8 mouse cellular contexts compared by ENCODE assay signal in the genomic region with DNA sequence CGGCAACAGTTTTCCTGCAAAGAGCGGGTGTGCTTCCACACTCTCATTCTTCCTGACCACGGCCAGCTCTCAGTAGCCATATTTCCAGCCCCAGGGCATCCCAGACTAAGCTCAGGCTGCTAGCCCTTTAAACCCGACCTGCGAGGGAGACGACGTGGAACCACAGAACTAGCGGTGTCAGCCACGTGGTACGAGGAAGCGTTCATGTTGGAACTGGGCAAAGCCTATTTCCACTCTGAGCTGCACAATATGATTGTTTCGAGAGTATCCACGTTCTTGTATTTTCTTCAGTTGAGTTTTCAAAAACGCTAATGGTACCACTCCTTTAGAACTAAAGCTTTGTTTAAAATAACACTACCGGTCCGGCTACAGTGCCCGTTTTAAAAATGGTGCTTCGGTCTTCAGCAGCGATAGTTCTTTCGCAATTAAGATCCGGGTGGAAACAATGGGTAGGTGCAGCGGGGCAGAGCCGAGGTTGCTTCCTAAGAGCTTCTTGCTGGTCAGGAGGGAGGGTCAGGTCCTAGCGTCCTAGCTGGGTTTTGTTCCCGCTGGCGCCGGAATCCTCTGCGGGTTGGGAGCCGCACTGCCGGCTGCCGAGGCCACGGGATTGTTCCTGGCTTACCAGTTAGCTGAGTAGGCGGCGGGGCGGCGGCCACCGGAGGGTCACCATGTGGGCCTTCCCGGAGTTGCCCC. TPM values are rescaled to one million over a fixed set of nuclear protein-coding genes. Genes with fewer than 3 reads are reported as not detected.
DNase-seq lines count a peak whose midpoint lies in the region; ATAC-seq lines count a peak whose summit lies in the region.

No protein-coding gene starts in this region.

- H3K27ac ChIP-seq in hindbrain, embryonic 10.5 days = peak overlapping the region; percentile 97
- H3K27ac ChIP-seq in lung, embryonic 16.5 days (ENCODE audit: low read length) = peak overlapping the region; percentile 97

- no peaks in the 10 kb centered on the region for H3K27me3 ChIP-seq in hindbrain, embryonic 10.5 days (ENCODE audit: insufficient read depth, poor library complexity, severe bottlenecking)
- H3K27me3 ChIP-seq in lung, embryonic 16.5 days (ENCODE audit: control insufficient read depth, insufficient read depth, low read depth, low read length) = no peaks in the 10 kb centered on the region

- peaks cover 37% of the 10 kb centered on the region for H3K36me3 ChIP-seq in hindbrain, embryonic 10.5 days
- H3K36me3 ChIP-seq in lung, embryonic 16.5 days (ENCODE audit: control insufficient read depth, insufficient read depth, low read length) = peaks cover 8% of the 10 kb centered on the region

- peaks cover 19% of the 10 kb centered on the region for H3K4me1 ChIP-seq in hindbrain, embryonic 10.5 days (replicated peaks)
- H3K4me1 ChIP-seq in lung, embryonic 16.5 days (replicated peaks; ENCODE audit: control insufficient read depth, insufficient read depth, low read length) = peaks cover 11% of the 10 kb centered on the region

- H3K4me2 ChIP-seq in lung, embryonic 16.5 days (ENCODE audit: low read depth, low read length) = peak overlapping the region; percentile 73

- peak; percentile 87 for DNase-seq in Muller cell, postnatal 12 days (ENCODE audit: inconsistent ontology term)
- DNase-seq in cerebellum, postnatal 10 days = peak; percentile 88 to 91
- DNase-seq in frontal cortex, adult 2 months (ENCODE audit: extremely low spot score in 1 of 2, low spot score in 1 of 2) = peak; percentile 79 to 90
- peak; percentile 81 for DNase-seq in hindbrain, embryonic 10.5 days (ENCODE audit: low spot score)
- peak; percentile 78 for DNase-seq in layer of hippocampus, adult 9-10 months (ENCODE audit: low spot score)
- DNase-seq in ovary, postnatal 10 days (ENCODE audit: low spot score) = peak; percentile 58
- peak; percentile 81 for DNase-seq in thymus, postnatal 0 days (ENCODE audit: low spot score)

- H3K9me3 ChIP-seq in hindbrain, embryonic 10.5 days = no peaks in the 10 kb centered on the region
- no peaks in the 10 kb centered on the region for H3K9me3 ChIP-seq in lung, embryonic 16.5 days (ENCODE audit: control insufficient read depth, low read length)

- WGBS in hindbrain, embryonic 10.5 days = under 1% methylated on average over 38 of the region's 38 CpGs
- WGBS in lung, embryonic 16.5 days = under 1% methylated on average over 38 of the region's 38 CpGs

- H3K9ac ChIP-seq in lung, embryonic 16.5 days (ENCODE audit: low read length) = peak overlapping the region; percentile 93

- peak overlapping the region; percentile 87 for H3K4me3 ChIP-seq in hindbrain, embryonic 10.5 days
- H3K4me3 ChIP-seq in lung, embryonic 16.5 days (ENCODE audit: low read length) = peak overlapping the region; percentile 89

- ATAC-seq in lung, embryonic 16.5 days (ENCODE audit: low read depth) = peak; percentile 93

RNA-seq across cellular contexts. Expression of a gene that starts 0.7 kb away (rescaled TPM):
- 21.1 and 22.9 TPM in 2 replicates for polyA plus RNA-seq in frontal cortex, adult 2 months (2012; rRNA removed)
- polyA plus RNA-seq in hindbrain, embryonic 10.5 days (2016; fragmentation: Nextera tagmentation; extraction: Ambion mirVana) = 46.2 and 46.7 TPM in 2 replicates
- 38.0 and 42.3 TPM in 2 replicates for polyA plus RNA-seq in lung, embryonic 16.5 days (2015; fragmentation: Nextera tagmentation; extraction: Ambion mirVana)
- 25.7 and 25.8 TPM in 2 replicates for polyA plus RNA-seq in thymus, postnatal 0 days (2015; fragmentation: Nextera tagmentation; extraction: Ambion mirVana)

RNA-seq across cellular contexts. Expression of a gene that starts 6.4 kb away (rescaled TPM):
- 201 and 202 TPM in 2 replicates for polyA plus RNA-seq in frontal cortex, adult 2 months (2012; rRNA removed)
- polyA plus RNA-seq in hindbrain, embryonic 10.5 days (2016; fragmentation: Nextera tagmentation; extraction: Ambion mirVana) = 9.8 and 17.5 TPM in 2 replicates
- 6.8 and 7.4 TPM in 2 replicates for polyA plus RNA-seq in lung, embryonic 16.5 days (2015; fragmentation: Nextera tagmentation; extraction: Ambion mirVana)
- polyA plus RNA-seq in thymus, postnatal 0 days (2015; fragmentation: Nextera tagmentation; extraction: Ambion mirVana) = 11.0 and 11.2 TPM in 2 replicates

RNA-seq across cellular contexts. Expression of a gene that starts 8.0 kb away (rescaled TPM):
- polyA plus RNA-seq in frontal cortex, adult 2 months (2012; rRNA removed) = 65.4 and 75.0 TPM in 2 replicates
- 548 and 554 TPM in 2 replicates for polyA plus RNA-seq in hindbrain, embryonic 10.5 days (2016; fragmentation: Nextera tagmentation; extraction: Ambion mirVana)
- 318 and 395 TPM in 2 replicates for polyA plus RNA-seq in lung, embryonic 16.5 days (2015; fragmentation: Nextera tagmentation; extraction: Ambion mirVana)
- polyA plus RNA-seq in thymus, postnatal 0 days (2015; fragmentation: Nextera tagmentation; extraction: Ambion mirVana) = 454 and 470 TPM in 2 replicates

RNA-seq across cellular contexts. Expression of a gene that starts 17.5 kb away (rescaled TPM):
- polyA plus RNA-seq in frontal cortex, adult 2 months (2012; rRNA removed) = 30.3 and 33.4 TPM in 2 replicates
- 155 and 184 TPM in 2 replicates for polyA plus RNA-seq in hindbrain, embryonic 10.5 days (2016; fragmentation: Nextera tagmentation; extraction: Ambion mirVana)
- 110 and 117 TPM in 2 replicates for polyA plus RNA-seq in lung, embryonic 16.5 days (2015; fragmentation: Nextera tagmentation; extraction: Ambion mirVana)
- 74.7 and 79.0 TPM in 2 replicates for polyA plus RNA-seq in thymus, postnatal 0 days (2015; fragmentation: Nextera tagmentation; extraction: Ambion mirVana)

RNA-seq across cellular contexts. Expression of a gene that starts 21.0 kb away (rescaled TPM):
- polyA plus RNA-seq in frontal cortex, adult 2 months (2012; rRNA removed) = 32.1 and 32.3 TPM in 2 replicates
- 30.0 and 30.7 TPM in 2 replicates for polyA plus RNA-seq in hindbrain, embryonic 10.5 days (2016; fragmentation: Nextera tagmentation; extraction: Ambion mirVana)
- 24.3 and 25.1 TPM in 2 replicates for polyA plus RNA-seq in lung, embryonic 16.5 days (2015; fragmentation: Nextera tagmentation; extraction: Ambion mirVana)
- polyA plus RNA-seq in thymus, postnatal 0 days (2015; fragmentation: Nextera tagmentation; extraction: Ambion mirVana) = 22.4 and 22.6 TPM in 2 replicates

Comparison
In these comparisons a context has a peak if more than half of its experiments do, and no peak if none do; other contexts are left out.
1. Peak in every context shown above with its lines: DNase-seq, ATAC-seq, H3K4me3 ChIP-seq and H3K27ac ChIP-seq.
2. RNA of a gene that starts 6.4 kb away (polyA plus RNA-seq): 201 to 202 TPM in frontal cortex, adult 2 months; 9.8 to 17.5 TPM in hindbrain, embryonic 10.5 days, 11.0 to 11.2 TPM in thymus, postnatal 0 days and 6.8 to 7.4 TPM in lung, embryonic 16.5 days; every median in the first group is over 10 times any median in the second.